Mouse (Mus musculus) testis, postnatal 10 days (tissue): Measurements from ENCODE around the gene Ogg1.
A peak's percentile ranks its signal among the peaks of the same experiment; 100 is the strongest.

ENCODE experiments used
- DNase-seq: peaks from one replicate; pipeline ENCODE4 v3.0.0; 2021; ENCODE audit warnings: low spot score

The Ogg1 gene

GRCm38 (mm10) chr6:113326533-113327315, at the start of gene Ogg1:
TSS of gene Ogg1 (plus strand) at chr6:113326972.
- DNase-seq: peak; percentile 98

GRCm38 (mm10) chr6:113281676-113282075, 45.1 kb upstream of the Ogg1 start:
- no peak for DNase-seq

- peak; percentile 46 for DNase-seq
These were observed 44.5 kb upstream of the Ogg1 start, which contains the start of gene Cpne9 for GRCm38 (mm10) chr6:113282101-113282802. TSS of gene Cpne9 (plus strand) at chr6:113282307.

GRCm38 (mm10) chr6:113282969-113283368, 43.8 kb upstream of the Ogg1 start:
- DNase-seq: peak; percentile 47

GRCm38 (mm10) chr6:113283500-113283899, 43.3 kb upstream of the Ogg1 start:
- DNase-seq: no peak

GRCm38 (mm10) chr6:113284931-113285330, 41.8 kb upstream of the Ogg1 start:
- DNase-seq: no peak

GRCm38 (mm10) chr6:113286316-113286715, 40.5 kb upstream of the Ogg1 start:
- no peak for DNase-seq

- no peak for DNase-seq
These were observed 39.5 kb upstream of the Ogg1 start for GRCm38 (mm10) chr6:113287236-113287635.

GRCm38 (mm10) chr6:113289346-113289745, 37.4 kb upstream of the Ogg1 start:
- no peak for DNase-seq

- no peak for DNase-seq
These were observed 36.4 kb upstream of the Ogg1 start for GRCm38 (mm10) chr6:113290346-113290745.

- DNase-seq: no peak
These were observed 33.8 kb upstream of the Ogg1 start for GRCm38 (mm10) chr6:113292938-113293337.

- DNase-seq: no peak
These were observed 30.7 kb upstream of the Ogg1 start for GRCm38 (mm10) chr6:113296046-113296445.

GRCm38 (mm10) chr6:113296639-113297038, 30.1 kb upstream of the Ogg1 start:
- DNase-seq: no peak

- no peak for DNase-seq
These were observed 25.4 kb upstream of the Ogg1 start for GRCm38 (mm10) chr6:113301350-113301749.

GRCm38 (mm10) chr6:113302258-113302657, 24.5 kb upstream of the Ogg1 start:
- no peak for DNase-seq

- peak; percentile 100 for DNase-seq
These were observed 20.3 kb upstream of the Ogg1 start for GRCm38 (mm10) chr6:113306322-113306985.

GRCm38 (mm10) chr6:113306986-113307349, 19.8 kb upstream of the Ogg1 start, which contains the start of gene Brpf1:
TSS of gene Brpf1 (plus strand) at chr6:113307137.
- no peak for DNase-seq

GRCm38 (mm10) chr6:113307481-113308121, 19.2 kb upstream of the Ogg1 start:
- DNase-seq: no peak

GRCm38 (mm10) chr6:113308141-113308540, 18.6 kb upstream of the Ogg1 start:
- DNase-seq: no peak

GRCm38 (mm10) chr6:113315972-113316371, 10.8 kb upstream of the Ogg1 start:
- no peak for DNase-seq

- DNase-seq: no peak
These were observed 2.6 kb downstream of the Ogg1 start for GRCm38 (mm10) chr6:113329396-113329795.

GRCm38 (mm10) chr6:113330547-113330946, 3.8 kb downstream of the Ogg1 start:
- DNase-seq: no peak
